Mouse (Mus musculus) cortical plate, adult 2 months (tissue): ENCODE measurements around the gene D17H6S53E. TPM values are rescaled to one million over a fixed set of nuclear protein-coding genes. Genes with fewer than 3 reads are reported as not detected.

ENCODE experiments used
- H3K27ac ChIP-seq: fragments of 200-500 bp; 2 replicates; pipeline ENCODE4 v1.5.1; 2012; ENCODE audit warnings: low read length, control low read depth, inconsistent platforms; ENCODE audit not compliant: insufficient read depth
- H3K4me1 ChIP-seq: fragments of 200-500 bp; 2 replicates; pipeline ENCODE4 v1.6.1; 2011; ENCODE audit warnings: low read length; ENCODE audit not compliant: control insufficient read depth, insufficient read depth
- H3K4me3 ChIP-seq: fragments of 200-500 bp; 2 replicates; pipeline ENCODE4 v1.5.1; 2011; ENCODE audit warnings: mild to moderate bottlenecking, low read length, control low read depth; ENCODE audit not compliant: insufficient read depth
- CTCF ChIP-seq: fragments of 200-500 bp; IDR thresholded peaks from 2 replicates; pipeline ENCODE4 v1.5.1; 2011; ENCODE audit warnings: mild to moderate bottlenecking, control low read depth, low read length; ENCODE audit not compliant: insufficient read depth; ENCODE audit errors: extremely low read depth
- POLR2A ChIP-seq: fragments of 200-500 bp; IDR thresholded peaks from 2 replicates; pipeline ENCODE4 v1.6.1; 2011; ENCODE audit warnings: mild to moderate bottlenecking, low read length, control low read depth; ENCODE audit not compliant: insufficient read depth; ENCODE audit errors: extremely low read depth
- polyA plus RNA-seq: library from polyadenylated mRNA; depleted of rRNA; stranded (reverse); fragments of >200 nt; gene quantifications from 2 replicates; pipeline ENCODE4 v1.2.3, GENCODE M21; 2012

Gene D17H6S53E
- polyA plus RNA-seq, 1 experiment, result 9.6 TPM

DNA sequence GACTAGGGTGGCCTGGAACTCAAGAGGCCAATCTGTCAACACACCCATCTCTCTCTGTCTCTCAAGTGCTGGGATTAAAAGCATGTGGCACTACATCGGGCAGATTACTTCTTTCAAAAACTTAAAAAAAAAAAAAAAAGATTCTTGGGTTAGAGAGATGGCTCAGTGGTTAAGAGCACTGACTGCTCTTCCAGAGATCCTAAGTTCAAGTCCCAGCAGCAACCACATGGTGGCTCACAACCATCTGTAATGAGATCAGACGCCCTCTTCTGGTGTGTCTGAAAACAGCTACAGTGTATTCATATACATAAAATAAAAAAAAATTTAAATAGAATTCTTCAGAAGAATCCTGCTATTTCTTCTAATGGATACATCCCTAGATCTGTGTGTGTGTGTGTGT is 38.0 kb upstream of the D17H6S53E start:
- TF ChIP-seq CTCF (no peak), POLR2A (no peak)
- no peaks in the 10 kb centered on the region; the same call in 1 of the 2 replicates for H3K4me1 ChIP-seq
- H3K27ac ChIP-seq, result no peak overlapping the region
- no peak overlapping the region for H3K4me3 ChIP-seq

DNA sequence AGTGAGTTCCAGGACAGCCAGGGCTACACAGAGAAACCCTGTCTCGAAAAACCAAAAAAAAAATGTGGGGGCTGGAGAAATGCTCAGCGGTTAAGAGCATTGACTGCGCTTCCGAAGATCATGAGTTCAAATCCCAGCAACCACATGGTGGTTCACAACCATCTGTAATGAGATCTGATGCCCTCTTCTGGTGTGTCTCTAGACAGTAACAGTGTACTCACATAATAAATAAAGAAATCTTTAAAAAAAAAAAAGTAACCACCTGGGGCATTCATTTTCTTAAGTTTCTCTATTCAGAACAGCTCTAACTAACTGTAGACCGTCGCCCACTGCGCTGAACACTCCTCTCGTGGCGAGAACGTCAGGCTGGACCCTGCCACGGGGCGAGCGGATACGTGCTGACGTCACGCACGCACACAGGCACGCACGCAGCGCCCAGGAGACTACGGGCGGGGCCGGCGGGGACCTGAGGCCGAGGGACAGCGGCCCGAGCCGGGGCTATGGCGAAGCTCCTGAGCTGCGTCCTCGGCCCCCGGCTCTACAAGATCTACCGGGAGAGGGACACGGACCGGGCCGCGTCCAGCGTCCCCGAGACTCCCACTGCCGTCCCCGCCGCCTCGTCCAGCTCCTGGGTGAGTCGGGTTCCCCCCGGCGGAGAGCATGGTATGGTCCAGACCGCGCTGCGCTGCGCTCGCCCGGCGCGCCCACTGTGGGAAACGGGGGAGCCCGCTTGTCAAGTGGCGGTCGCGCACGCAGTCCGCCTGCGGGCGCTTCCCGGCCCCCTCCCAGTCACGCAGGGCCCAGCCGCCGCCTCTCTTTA is 37.1 kb upstream of the D17H6S53E start, which contains the start of gene Abhd16a:
Abhd16a (plus strand) TSS at position 439 of the 820 bp plus-strand sequence.
- no peaks in the 10 kb centered on the region; the same call in 1 of the 2 replicates for H3K4me1 ChIP-seq
- TF ChIP-seq POLR2A (peak; percentile 78; the same call in 1 of the 2 replicates), CTCF (no peak)
- H3K4me3 ChIP-seq, result peak within 1 kb of the TSS; percentile 62
- peak within 1 kb of the TSS; percentile 99 for H3K27ac ChIP-seq

DNA sequence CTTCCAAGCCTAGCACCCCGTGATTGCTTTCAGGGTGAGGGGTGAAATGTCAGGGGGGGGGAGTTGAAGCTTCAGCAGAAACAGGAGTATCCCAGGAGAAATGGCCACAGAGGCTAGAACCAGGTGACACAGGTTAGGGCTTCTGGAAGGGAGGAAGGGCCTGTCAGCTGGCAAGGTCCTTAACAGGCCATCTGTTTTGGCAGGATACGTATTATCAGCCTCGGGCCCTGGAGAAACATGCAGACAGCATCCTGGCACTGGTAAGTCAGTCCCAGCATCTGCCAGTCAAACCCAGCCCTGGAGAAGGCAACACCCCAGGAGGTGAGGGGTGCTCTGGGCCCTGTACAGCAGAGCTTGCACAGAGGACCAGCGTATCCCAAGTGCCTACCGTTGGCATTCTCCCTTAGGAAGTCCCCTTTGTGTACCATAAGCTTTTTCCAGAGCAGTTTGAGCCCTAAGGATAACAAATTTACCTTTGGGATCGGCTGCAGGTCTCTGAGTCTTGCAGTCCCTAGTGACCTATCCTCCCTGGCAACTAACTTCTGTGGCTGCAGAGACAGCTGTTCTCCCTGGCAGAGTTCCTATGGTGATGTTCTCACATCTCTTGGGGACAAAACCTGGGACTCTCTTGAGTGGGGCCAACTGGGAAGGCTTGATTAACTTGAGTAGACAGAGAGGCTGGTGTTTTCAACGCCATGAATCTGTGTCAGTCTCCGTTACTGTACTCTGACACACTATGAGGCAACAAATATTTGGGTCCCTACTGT is 35.8 kb upstream of the D17H6S53E start:
- Histone ChIP-seq H3K4me3 (peak overlapping the region; percentile 62), H3K4me1 (no peaks in the 10 kb centered on the region; the same call in 1 of the 2 replicates), H3K27ac (no peak overlapping the region)
- TF ChIP-seq POLR2A (no peak), CTCF (no peak)

DNA sequence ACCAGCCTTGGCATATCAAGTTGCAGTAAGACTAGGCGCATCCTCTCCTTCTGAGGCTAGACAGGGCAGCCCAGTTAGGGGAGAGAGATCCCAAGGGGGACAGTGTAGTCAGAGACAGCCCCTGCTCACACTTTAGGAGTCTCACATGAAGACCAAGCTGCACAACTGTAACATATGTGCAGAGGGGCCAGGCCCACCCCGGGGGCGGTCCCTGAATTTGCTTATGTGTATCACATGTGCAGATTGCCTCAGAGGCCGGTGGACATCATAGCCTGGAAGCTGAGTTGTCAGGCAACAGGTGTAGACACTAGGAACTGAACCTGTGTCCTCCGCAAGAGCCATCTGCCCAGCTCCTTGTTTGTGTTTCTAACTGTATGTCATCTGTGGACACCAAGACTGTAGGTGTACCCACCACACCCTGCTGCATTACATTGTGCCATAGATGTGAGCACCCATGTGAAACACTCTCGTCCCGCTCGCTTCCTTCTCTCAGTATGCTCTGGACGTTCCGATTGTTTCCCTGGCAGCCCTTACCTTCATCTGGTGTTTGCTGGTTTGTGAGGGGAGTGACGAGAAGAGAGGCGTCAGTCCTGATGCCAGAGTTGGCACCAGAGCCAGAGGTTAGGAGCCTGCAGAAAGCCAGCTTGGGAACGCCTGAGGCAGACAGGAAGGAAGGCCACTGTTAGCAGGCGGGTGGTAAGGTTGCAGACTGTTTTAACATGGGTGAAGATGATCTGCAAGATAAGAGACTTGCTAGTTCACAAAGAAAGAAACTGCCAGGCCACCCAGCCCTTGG is 33.6 kb upstream of the D17H6S53E start:
- Histone ChIP-seq H3K4me1 (no peaks in the 10 kb centered on the region; the same call in 1 of the 2 replicates), H3K27ac (no peak overlapping the region), H3K4me3 (no peak overlapping the region)
- no peak for TF ChIP-seq POLR2A
- TF ChIP-seq CTCF, result no peak

DNA sequence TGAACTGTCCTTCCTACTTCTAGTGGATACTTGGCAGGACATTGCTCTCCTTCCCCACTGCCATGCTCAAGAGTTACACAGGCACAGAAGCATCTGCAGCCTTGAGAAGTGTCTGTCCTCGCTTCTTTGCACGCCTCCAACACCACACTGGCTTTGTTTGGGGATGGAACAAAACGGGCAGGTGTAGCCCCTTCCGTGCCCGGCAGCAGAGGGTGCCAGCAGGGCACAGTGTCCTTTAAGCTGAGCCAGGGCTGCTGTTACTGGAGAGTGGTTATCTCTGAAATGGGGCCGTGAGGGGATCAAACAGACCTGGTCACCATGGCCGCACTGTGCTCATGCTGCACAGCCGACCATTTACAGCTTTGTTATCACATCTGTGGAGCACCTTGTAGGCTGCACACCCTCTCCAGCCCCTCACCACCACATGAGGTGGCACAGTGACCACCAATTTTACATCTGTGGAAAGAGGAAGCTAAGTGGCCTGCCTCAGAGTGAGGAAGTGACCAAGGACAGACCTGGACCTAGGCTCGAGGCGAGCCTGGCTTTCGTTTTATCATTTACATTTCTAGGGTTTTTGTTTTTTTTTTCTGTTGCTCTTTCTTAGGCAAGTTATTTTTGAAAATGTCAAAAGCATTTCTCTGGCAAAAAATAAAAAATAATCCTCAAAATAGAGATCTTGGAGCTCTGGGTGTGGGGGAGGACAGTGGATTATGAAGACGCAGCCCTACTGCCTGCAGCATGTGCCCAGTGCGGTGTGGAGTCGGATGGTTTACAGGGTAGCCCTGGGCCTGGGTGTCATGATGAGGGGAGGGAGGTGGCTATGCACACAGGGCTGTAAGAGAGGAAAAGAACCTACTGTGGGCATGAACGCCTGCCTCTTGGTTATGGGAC is 31.5 kb upstream of the D17H6S53E start:
- TF ChIP-seq CTCF (no peak), POLR2A (no peak)
- peak overlapping the region; percentile 17; the same call in 1 of the 2 replicates for H3K27ac ChIP-seq
- no peaks in the 10 kb centered on the region; the same call in 1 of the 2 replicates for H3K4me1 ChIP-seq
- no peak overlapping the region for H3K4me3 ChIP-seq

DNA sequence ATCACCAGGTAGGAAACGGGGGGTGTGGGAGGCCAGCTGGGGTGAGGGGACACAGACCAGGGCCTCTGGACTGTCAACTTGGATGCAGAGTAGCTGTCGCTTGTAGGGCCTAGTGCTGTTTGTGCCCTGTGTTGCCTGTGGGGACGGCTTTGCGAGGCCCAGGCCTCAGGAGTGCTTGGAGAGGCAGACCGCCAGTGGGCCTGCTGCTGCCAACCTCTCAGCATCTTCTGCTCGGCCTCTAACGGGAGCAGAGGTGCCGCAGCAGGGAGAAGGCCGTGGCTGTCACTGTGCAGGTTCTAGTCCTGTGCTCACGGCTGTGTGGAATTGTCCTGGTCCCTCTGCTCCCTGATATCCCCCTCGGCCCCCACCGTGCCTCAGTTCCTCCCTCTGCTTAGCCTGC is 29.6 kb upstream of the D17H6S53E start:
- Histone ChIP-seq H3K27ac (no peak overlapping the region), H3K4me3 (no peak overlapping the region), H3K4me1 (no peaks in the 10 kb centered on the region; the same call in 1 of the 2 replicates)
- TF ChIP-seq CTCF (no peak), POLR2A (no peak)

DNA sequence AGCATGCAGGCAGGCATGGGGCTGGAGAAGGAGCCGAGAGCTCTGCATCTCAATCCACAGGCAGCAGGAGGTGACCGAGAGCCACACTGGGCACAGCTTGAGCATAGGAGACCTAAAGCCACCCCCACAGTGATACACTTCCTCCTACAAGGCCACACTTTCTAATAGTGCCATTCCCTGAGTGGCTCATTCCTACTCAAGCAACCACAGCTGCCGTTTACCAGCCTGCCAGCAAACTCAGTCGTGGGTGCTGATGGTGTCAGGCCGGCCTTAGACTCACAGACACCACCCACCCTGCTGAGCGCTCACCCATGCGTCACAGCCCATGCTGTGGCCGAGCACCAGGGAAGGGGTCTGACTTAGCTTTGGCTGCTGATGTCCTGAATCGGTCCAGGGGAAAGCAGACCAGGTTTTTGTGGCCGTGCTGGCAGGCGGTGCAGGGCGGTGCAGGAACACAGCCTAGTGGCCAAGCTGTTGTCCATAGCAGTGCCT is 29.0 kb upstream of the D17H6S53E start:
- Histone ChIP-seq H3K4me1 (no peaks in the 10 kb centered on the region; the same call in 1 of the 2 replicates), H3K4me3 (no peak overlapping the region), H3K27ac (no peak overlapping the region)
- TF ChIP-seq CTCF (no peak), POLR2A (no peak)

DNA sequence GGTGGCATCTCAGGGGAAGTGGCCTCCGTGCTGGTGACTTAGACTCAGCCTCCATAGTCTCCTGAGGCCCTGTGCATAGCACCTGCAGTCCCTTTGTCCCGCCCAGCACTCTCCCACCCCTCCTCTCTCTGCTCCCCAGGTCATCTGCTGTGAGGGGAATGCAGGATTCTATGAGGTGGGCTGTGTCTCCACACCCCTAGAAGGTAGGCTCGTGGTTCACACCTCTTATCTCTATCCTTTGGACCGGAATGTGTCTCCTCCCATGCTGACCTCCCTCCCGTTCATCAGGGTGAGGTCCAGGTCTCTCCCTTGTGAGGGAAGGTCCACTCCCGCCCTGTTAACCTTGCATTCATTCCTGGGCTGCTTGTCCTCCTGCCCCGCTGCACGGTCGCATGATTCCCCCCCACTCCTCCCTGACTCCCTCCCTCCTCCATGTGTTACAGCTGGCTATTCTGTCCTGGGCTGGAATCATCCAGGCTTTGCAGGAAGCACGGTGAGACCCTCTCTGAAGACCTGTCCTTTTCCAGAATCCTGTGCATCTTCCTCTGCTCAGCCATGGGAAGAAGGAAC is 25.9 kb upstream of the D17H6S53E start:
- no peak overlapping the region for H3K27ac ChIP-seq
- no peak overlapping the region for H3K4me3 ChIP-seq
- no peaks in the 10 kb centered on the region; the same call in 1 of the 2 replicates for H3K4me1 ChIP-seq
- no peak for TF ChIP-seq POLR2A
- TF ChIP-seq CTCF, result no peak
